Mouse (Mus musculus): Measurements from ENCODE around the gene Suds3.

DNA sequence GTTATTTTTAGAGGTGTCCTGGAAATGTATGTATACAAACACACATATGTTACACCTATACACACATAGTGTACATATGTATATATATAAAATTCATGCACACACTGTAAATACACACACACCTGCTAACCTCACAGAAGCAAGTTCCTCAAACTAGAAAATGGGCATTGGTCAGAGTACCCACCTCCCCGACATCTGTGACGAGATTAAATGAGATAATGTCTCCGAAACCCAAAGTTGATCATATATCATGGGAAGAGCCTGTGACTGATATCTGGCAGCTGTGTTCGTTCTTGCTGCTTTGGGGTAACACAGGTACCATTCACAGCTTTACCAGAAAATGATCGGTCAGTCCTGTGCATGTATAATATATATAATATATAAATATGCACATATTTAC is 20.7 kb upstream of the Suds3 start:
- TF ChIP-seq CTCF (IDR thresholded peaks at IDR 0.05; ENCODE audit: control insufficient read depth, insufficient read depth, insufficient read length), result no peak
- no peak for TF ChIP-seq MAX (IDR thresholded peaks at IDR 0.05)
- TF ChIP-seq MYOG (IDR thresholded peaks at IDR 0.05; ENCODE audit: control insufficient read depth, extremely low read depth, insufficient read length), result no peak
- no peak for TF ChIP-seq USF1 (IDR thresholded peaks at IDR 0.05; ENCODE audit: low read depth)
- no peak for TF ChIP-seq FOSL1 (IDR thresholded peaks at IDR 0.05; ENCODE audit: insufficient read depth, low read length, poor library complexity, severe bottlenecking)
- no peak for TF ChIP-seq MYOD1 (IDR thresholded peaks at IDR 0.05; ENCODE audit: control insufficient read depth, insufficient read length, low read depth)
- no peak for TF ChIP-seq CEBPB (IDR thresholded peaks at IDR 0.05; ENCODE audit: low read depth)
